Mouse (Mus musculus): ENCODE measurements around the gene Cxcl17. TPM values are rescaled to one million over a fixed set of nuclear protein-coding genes. Genes with fewer than 3 reads are reported as not detected.
A peak's percentile ranks its signal among the peaks of the same experiment; 100 is the strongest.

Cxcl17 gene
- polyA plus RNA-seq, 1 experiment = 0.06 TPM

- no peaks in the 10 kb centered on the region for H3K79me2 ChIP-seq (ENCODE audit: control insufficient read depth, insufficient read depth)
Measured at GRCm38 (mm10) chr7:25376556-25376955, 36.1 kb downstream of the Cxcl17 start.

GRCm38 (mm10) chr7:25372441-25372840 lies 40.2 kb downstream of the Cxcl17 start:
- Histone ChIP-seq H3K27me3 (ENCODE audit: control insufficient read depth, insufficient read depth, insufficient read length) (peaks cover 15% of the 10 kb centered on the region), H3ac (ENCODE audit: control insufficient read depth, insufficient read length) (no peak overlapping the region), H3K4me3 (no peak overlapping the region), H3K79me2 (ENCODE audit: control insufficient read depth, insufficient read depth) (no peaks in the 10 kb centered on the region), H3K36me3 (ENCODE audit: control insufficient read depth, insufficient read depth) (no peaks in the 10 kb centered on the region), H3K4me2 (ENCODE audit: low read depth) (no peak overlapping the region)
- TF ChIP-seq REST (IDR thresholded peaks at IDR 0.05; ENCODE audit: insufficient read depth, insufficient read length) = no peak
- TF ChIP-seq MAX (IDR thresholded peaks at IDR 0.05; ENCODE audit: low read depth) = no peak

More at GRCm38 (mm10) chr7:25376556-25376955, 36.1 kb downstream of the Cxcl17 start:
- TF ChIP-seq SRF (IDR thresholded peaks at IDR 0.05; ENCODE audit: control insufficient read depth, insufficient read length, low read depth) (no peak), USF1 (IDR thresholded peaks at IDR 0.05; ENCODE audit: low read depth) (no peak), TCF3 (IDR thresholded peaks at IDR 0.05; ENCODE audit: insufficient read length, low read depth) (no peak), MYOD1 (IDR thresholded peaks at IDR 0.05; ENCODE audit: control insufficient read depth in 1 of 3, insufficient read length in 2 of 3, low read depth in 2 of 3) (no peak), MAX (IDR thresholded peaks at IDR 0.05; ENCODE audit: low read depth) (no peak), CEBPB (IDR thresholded peaks at IDR 0.05; ENCODE audit: insufficient read depth, poor library complexity, severe bottlenecking) (no peak), POLR2AphosphoS2 (IDR thresholded peaks at IDR 0.05; ENCODE audit: insufficient read length, low read depth) (no peak), POLR2A (IDR thresholded peaks at IDR 0.05; ENCODE audit: insufficient read length, low read depth) (no peak)
- Histone ChIP-seq H3K4me2 (ENCODE audit: low read depth) (peak overlapping the region; percentile 83), H3ac (ENCODE audit: control insufficient read depth, insufficient read length) (no peak overlapping the region), H3K27me3 (ENCODE audit: control insufficient read depth, insufficient read depth, insufficient read length) (no peaks in the 10 kb centered on the region), H3K36me3 (ENCODE audit: control insufficient read depth, insufficient read depth) (no peaks in the 10 kb centered on the region), H3K4me3 (peak overlapping the region; percentile 27)

GRCm38 (mm10) chr7:25369058-25369749 lies 43.5 kb downstream of the Cxcl17 start, which contains the start of gene Cnfn:
Gene Cnfn (minus strand): TSS chr7:25369724.
- no peak within 1 kb of the TSS for H3K4me2 ChIP-seq (ENCODE audit: low read depth)
- no peaks in the 10 kb centered on the region for H3K79me2 ChIP-seq (ENCODE audit: control insufficient read depth, insufficient read depth)
- TF ChIP-seq USF1 (IDR thresholded peaks at IDR 0.05; ENCODE audit: low read depth) (no peak), TCF12 (IDR thresholded peaks at IDR 0.05; ENCODE audit: insufficient read depth, poor library complexity, severe bottlenecking) (no peak), MAX (IDR thresholded peaks at IDR 0.05; ENCODE audit: low read depth) (no peak), MYOG (IDR thresholded peaks at IDR 0.05; ENCODE audit: control insufficient read depth in 1 of 3, insufficient read depth in 1 of 3, insufficient read length in 2 of 3, low read depth in 2 of 3) (no peak), SRF (IDR thresholded peaks at IDR 0.05; ENCODE audit: control insufficient read depth, insufficient read length, low read depth) (no peak), TCF3 (IDR thresholded peaks at IDR 0.05; ENCODE audit: insufficient read length, low read depth) (no peak), POLR2AphosphoS2 (IDR thresholded peaks at IDR 0.05; ENCODE audit: insufficient read length, low read depth) (no peak), MYOD1 (IDR thresholded peaks at IDR 0.05; ENCODE audit: control insufficient read depth in 1 of 3, insufficient read length in 2 of 3, low read depth in 2 of 3) (no peak), E2F4 (IDR thresholded peaks at IDR 0.05; ENCODE audit: insufficient read depth) (no peak), REST (IDR thresholded peaks at IDR 0.05; ENCODE audit: insufficient read depth, insufficient read length) (no peak), CEBPB (IDR thresholded peaks at IDR 0.05; ENCODE audit: insufficient read depth, poor library complexity, severe bottlenecking) (no peak), POLR2A (IDR thresholded peaks at IDR 0.05; ENCODE audit: insufficient read length, low read depth) (no peak)
- no peak within 1 kb of the TSS for H3K4me3 ChIP-seq
- H3K27me3 ChIP-seq (ENCODE audit: control insufficient read depth, insufficient read depth, insufficient read length) = peaks cover 15% of the 10 kb centered on the region
- no peaks in the 10 kb centered on the region for H3K36me3 ChIP-seq (ENCODE audit: control insufficient read depth, insufficient read depth)
- H3ac ChIP-seq (ENCODE audit: control insufficient read depth, insufficient read length) = no peak within 1 kb of the TSS

- Histone ChIP-seq H3K4me2 (ENCODE audit: low read depth) (no peak overlapping the region), H3K36me3 (ENCODE audit: control insufficient read depth, insufficient read depth) (no peaks in the 10 kb centered on the region), H3ac (ENCODE audit: control insufficient read depth, insufficient read length) (no peak overlapping the region), H3K79me2 (ENCODE audit: control insufficient read depth, insufficient read depth) (no peaks in the 10 kb centered on the region), H3K27me3 (ENCODE audit: control insufficient read depth, insufficient read depth, insufficient read length) (peaks cover 15% of the 10 kb centered on the region), H3K4me3 (no peak overlapping the region)
- TF ChIP-seq USF1 (IDR thresholded peaks at IDR 0.05; ENCODE audit: low read depth) (no peak), POLR2AphosphoS2 (IDR thresholded peaks at IDR 0.05; ENCODE audit: insufficient read length, low read depth) (no peak), REST (IDR thresholded peaks at IDR 0.05; ENCODE audit: insufficient read depth, insufficient read length) (no peak), E2F4 (IDR thresholded peaks at IDR 0.05; ENCODE audit: insufficient read depth) (no peak), POLR2A (IDR thresholded peaks at IDR 0.05; ENCODE audit: insufficient read length, low read depth) (no peak), MYOD1 (IDR thresholded peaks at IDR 0.05; ENCODE audit: control insufficient read depth in 1 of 3, insufficient read length in 2 of 3, low read depth in 2 of 3) (no peak), TCF12 (IDR thresholded peaks at IDR 0.05; ENCODE audit: insufficient read depth, poor library complexity, severe bottlenecking) (no peak), TCF3 (IDR thresholded peaks at IDR 0.05; ENCODE audit: insufficient read length, low read depth) (no peak), MYOG (IDR thresholded peaks at IDR 0.05; ENCODE audit: control insufficient read depth in 1 of 3, insufficient read depth in 1 of 3, insufficient read length in 2 of 3, low read depth in 2 of 3) (no peak), SRF (IDR thresholded peaks at IDR 0.05; ENCODE audit: control insufficient read depth, insufficient read length, low read depth) (no peak), MAX (IDR thresholded peaks at IDR 0.05; ENCODE audit: low read depth) (no peak), CEBPB (IDR thresholded peaks at IDR 0.05; ENCODE audit: insufficient read depth, poor library complexity, severe bottlenecking) (no peak)
Measured at GRCm38 (mm10) chr7:25368333-25368732, 44.4 kb downstream of the Cxcl17 start.
